Mouse (Mus musculus): ENCODE results near the gene Gm40460. TPM values are rescaled to one million over a fixed set of nuclear protein-coding genes. Genes with fewer than 3 reads are reported as not detected.

Gene Gm40460
- not detected for polyA plus RNA-seq (2017; shearing (Covaris generic))

DNA sequence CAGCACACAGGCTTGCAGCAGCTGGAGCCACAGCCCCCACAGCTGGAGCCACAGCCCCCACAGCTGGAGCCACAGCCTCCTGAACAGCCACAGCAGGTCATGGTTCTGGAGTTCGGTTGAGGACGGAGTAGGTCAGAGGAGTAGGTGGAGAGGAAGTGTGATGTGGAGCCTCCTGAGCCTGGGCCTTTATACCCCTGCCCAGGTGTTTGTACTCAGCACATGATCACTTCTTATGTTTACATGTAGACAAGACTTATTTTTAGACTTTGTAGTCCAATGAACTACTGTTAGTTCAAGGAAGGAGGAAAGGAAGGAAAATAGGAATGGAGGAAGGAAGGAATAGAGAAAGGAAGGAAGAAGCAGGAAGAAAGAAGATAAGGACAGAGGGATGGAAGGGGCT, at the start of gene Gm40460:
TSS of gene Gm40460 (minus strand) at position 101 of the 400 bp plus-strand sequence.

DNA sequence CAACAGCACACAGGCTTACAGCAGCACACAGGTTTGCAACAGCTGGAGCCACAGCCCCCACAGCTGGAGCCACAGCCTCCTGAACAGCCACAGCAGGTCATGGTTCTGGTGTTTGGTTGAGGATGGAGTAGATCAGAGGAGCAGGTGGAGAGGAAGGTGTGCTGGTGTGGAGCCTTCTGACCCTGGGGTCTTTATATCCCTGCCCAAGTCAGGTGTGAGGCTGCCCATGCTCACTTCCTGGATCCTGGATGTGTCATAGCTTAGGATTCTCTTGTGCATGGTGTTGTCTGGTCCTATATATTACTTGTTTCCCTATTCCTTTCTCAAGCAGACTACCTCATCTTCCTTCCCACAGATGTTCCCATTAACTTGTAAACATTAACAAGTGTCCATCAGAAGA, 33.4 kb upstream of the Gm40460 start, which contains the start of gene Gm4559:
TSS of gene Gm4559 (minus strand) at position 101 of the 400 bp plus-strand sequence.

DNA sequence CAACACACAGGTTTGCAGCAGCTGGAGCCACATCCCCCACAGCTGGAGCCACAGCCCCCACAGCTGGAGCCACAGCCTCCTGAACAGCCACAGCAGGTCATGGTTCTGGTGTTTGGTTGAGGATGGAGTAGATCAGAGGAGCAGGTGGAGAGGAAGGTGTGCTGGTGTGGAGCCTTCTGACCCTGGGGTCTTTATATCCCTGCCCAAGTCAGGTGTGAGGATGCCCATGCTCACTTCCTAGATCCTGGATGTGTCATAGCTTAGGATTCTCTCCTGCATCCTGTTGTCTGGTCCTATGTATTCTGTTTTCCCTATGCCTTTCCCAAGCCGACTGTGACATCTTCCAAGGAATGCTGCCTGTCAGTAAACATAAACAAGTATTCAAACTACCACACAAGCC, 17.4 kb upstream of the Gm40460 start, which contains the start of gene Gm2431:
TSS of gene Gm2431 (minus strand) at position 101 of the 400 bp plus-strand sequence.

DNA sequence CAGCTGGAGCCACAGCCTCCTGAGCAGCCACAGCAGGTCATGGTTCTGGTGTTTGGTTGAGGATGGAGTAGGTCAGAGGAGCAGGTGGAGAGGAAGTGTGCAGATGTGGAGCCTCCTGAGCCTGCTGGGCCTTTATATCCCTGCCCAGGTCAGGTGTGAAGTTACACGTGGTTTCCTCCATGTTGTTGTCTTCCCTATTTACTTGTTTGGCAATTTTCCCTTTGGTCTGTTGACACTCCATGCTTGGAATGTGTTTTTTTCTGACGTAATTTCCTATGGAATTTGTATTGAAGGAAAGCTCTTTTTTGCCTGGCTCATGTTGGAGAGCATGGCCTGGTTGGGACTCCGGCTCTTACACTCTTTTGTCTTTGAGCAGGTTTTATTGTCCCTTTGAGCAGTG, 11.0 kb downstream of the Gm40460 start, which contains the start of gene Krtap5-5:
TSS of gene Krtap5-5 (minus strand) at position 101 of the 400 bp plus-strand sequence.

DNA sequence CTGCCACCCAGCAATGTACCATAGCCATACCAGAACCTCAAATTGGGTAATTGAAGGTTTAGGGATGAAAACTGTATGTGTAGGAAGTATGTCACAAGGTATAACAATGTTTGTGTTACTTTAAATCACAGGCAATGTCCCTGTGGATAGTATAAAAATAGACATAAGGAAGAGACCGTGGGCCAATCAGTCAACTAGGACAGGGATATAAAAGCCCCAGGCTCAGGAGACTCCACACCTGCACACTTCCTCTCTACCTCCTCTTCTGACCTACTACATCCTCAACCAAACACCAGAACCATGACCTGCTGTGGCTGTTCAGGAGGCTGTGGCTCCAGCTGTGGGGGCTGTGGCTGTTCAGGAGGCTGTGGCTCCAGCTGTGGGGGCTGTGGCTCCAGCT, 29.3 kb downstream of the Gm40460 start, which contains the start of gene Gm7579:
TSS of gene Gm7579 (plus strand) at position 301 of the 400 bp plus-strand sequence.

DNA sequence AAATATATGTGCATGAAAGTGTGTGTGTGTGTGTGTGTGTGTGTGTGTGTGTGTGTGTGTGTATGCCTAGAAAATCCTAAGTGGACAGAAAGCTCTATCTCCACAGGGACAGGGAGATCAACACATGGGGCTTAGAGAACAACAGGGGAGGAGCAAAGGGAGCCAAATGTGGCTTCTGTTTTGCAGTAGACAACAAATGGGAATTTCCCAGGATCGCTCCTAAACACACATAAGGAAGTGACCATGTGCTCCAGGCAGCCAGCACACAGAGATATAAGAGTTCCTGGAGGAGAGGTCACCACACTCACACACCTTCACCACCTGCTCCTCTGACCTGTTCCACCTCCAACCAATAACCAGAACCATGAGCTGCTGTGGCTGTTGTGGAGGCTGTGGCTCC, 39.8 kb downstream of the Gm40460 start, which contains the start of gene Krtap5-3:
TSS of gene Krtap5-3 (plus strand) at position 301 of the 400 bp plus-strand sequence.

Other genes starting within 250 kb of the Gm40460 start
- gene Mob2, start 180.0 kb downstream of the Gm40460 start, polyA plus RNA-seq (2017; shearing (Covaris generic)): 79.6 TPM
- not detected for gene Dusp8, start 145.2 kb downstream of the Gm40460 start, polyA plus RNA-seq (2017; shearing (Covaris generic))
- not detected for gene Gm45618, start 120.3 kb downstream of the Gm40460 start, polyA plus RNA-seq (2017; shearing (Covaris generic))
- not detected for gene Gm39115, start 105.0 kb downstream of the Gm40460 start, polyA plus RNA-seq (2017; shearing (Covaris generic))
- not detected for gene Gm45337, start 96.5 kb downstream of the Gm40460 start, polyA plus RNA-seq (2017; shearing (Covaris generic))
- not detected for gene Gm29735, start 84.0 kb downstream of the Gm40460 start, polyA plus RNA-seq (2017; shearing (Covaris generic))
- not detected for gene Gm4553, start 75.3 kb downstream of the Gm40460 start, polyA plus RNA-seq (2017; shearing (Covaris generic))
- not detected for gene Krtap5-2, start 65.1 kb downstream of the Gm40460 start, polyA plus RNA-seq (2017; shearing (Covaris generic))
- gene Gm10153, start 50.7 kb downstream of the Gm40460 start, polyA plus RNA-seq (2017; shearing (Covaris generic)): not detected
- not detected for gene Krtap5-3, start 39.7 kb downstream of the Gm40460 start, polyA plus RNA-seq (2017; shearing (Covaris generic))
- not detected for gene Gm7579, start 29.2 kb downstream of the Gm40460 start, polyA plus RNA-seq (2017; shearing (Covaris generic))
- not detected for gene Krtap5-5, start 11.1 kb downstream of the Gm40460 start, polyA plus RNA-seq (2017; shearing (Covaris generic))
- gene Gm2431, start 17.3 kb upstream of the Gm40460 start, polyA plus RNA-seq (2017; shearing (Covaris generic)): not detected
- gene Gm4559, start 33.3 kb upstream of the Gm40460 start, polyA plus RNA-seq (2017; shearing (Covaris generic)): not detected
- not detected for gene Krtap5-1, start 56.0 kb upstream of the Gm40460 start, polyA plus RNA-seq (2017; shearing (Covaris generic))
- not detected for gene Krtap5-4, start 62.5 kb upstream of the Gm40460 start, polyA plus RNA-seq (2017; shearing (Covaris generic))
- 2.3 TPM for gene Ifitm10, start 132.7 kb upstream of the Gm40460 start, polyA plus RNA-seq (2017; shearing (Covaris generic))
- not detected for gene Gm49369, start 141.6 kb upstream of the Gm40460 start, polyA plus RNA-seq (2017; shearing (Covaris generic))
- gene Ctsd, start 147.0 kb upstream of the Gm40460 start, polyA plus RNA-seq (2017; shearing (Covaris generic)): 417 TPM
- not detected for gene Syt8, start 193.8 kb upstream of the Gm40460 start, polyA plus RNA-seq (2017; shearing (Covaris generic))
- gene Tnni2, start 200.7 kb upstream of the Gm40460 start, polyA plus RNA-seq (2017; shearing (Covaris generic)): not detected
- gene Lsp1, start 219.7 kb upstream of the Gm40460 start, polyA plus RNA-seq (2017; shearing (Covaris generic)): 1,327 TPM